Mouse (Mus musculus) MEL (cell line): Measurements from ENCODE around the gene Pacs1. TPM values are rescaled to one million over a fixed set of nuclear protein-coding genes. Genes with fewer than 3 reads are reported as not detected.

ENCODE experiments used
- DNase-seq: peaks from one replicate; pipeline ENCODE4 v3.0.0; 2011; ENCODE audit warnings: low read depth, low spot score
- H3K27ac ChIP-seq: 2 replicates; pipeline ENCODE4 v1.5.1; 2012; ENCODE audit warnings: low read depth, mild to moderate bottlenecking, control low read depth, low read length, moderate library complexity; ENCODE audit not compliant: control insufficient read depth
- H3K27me3 ChIP-seq, 2 experiments: fragments of 150-350 bp in 1 of 2; sonication (generic) in 1 of 2; 2 replicates each; pipeline ENCODE4 v1.6.1; 2012; ENCODE audit warnings: low read length in 2 of 2, mild to moderate bottlenecking in 2 of 2, improper control_type of control experiment in 1 of 2, moderate library complexity in 1 of 2; ENCODE audit not compliant: insufficient read depth in 2 of 2, control insufficient read depth in 1 of 2
- H3K36me3 ChIP-seq, 2 experiments: 2 replicates each; pipeline ENCODE4 v1.6.1; 2012 to 2014; ENCODE audit warnings: low read length in 2 of 2, improper control_type of control experiment in 1 of 2, inconsistent platforms in 1 of 2, mild to moderate bottlenecking in 1 of 2; ENCODE audit not compliant: insufficient read depth in 2 of 2, control insufficient read depth in 1 of 2
- H3K4me1 ChIP-seq, 2 experiments: fragments of 150-350 bp in 1 of 2; sonication (generic) in 1 of 2; 2 replicates each; pipeline ENCODE4 v1.6.1; 2012; ENCODE audit warnings: low read length in 2 of 2, improper control_type of control experiment in 1 of 2, mild to moderate bottlenecking in 1 of 2; ENCODE audit not compliant: insufficient read depth in 2 of 2, control insufficient read depth in 1 of 2
- H3K4me3 ChIP-seq, 2 experiments: fragments of 150-350 bp in 1 of 2; sonication (generic) in 1 of 2; 2 replicates each; pipeline ENCODE4 v1.5.1; 2012; ENCODE audit warnings: low read depth in 2 of 2, low read length in 2 of 2, mild to moderate bottlenecking in 2 of 2, moderate library complexity in 2 of 2, control low read depth in 1 of 2, improper control_type of control experiment in 1 of 2; ENCODE audit not compliant: control insufficient read depth in 1 of 2, insufficient read depth in 1 of 2
- H3K79me2 ChIP-seq: 2 replicates; pipeline ENCODE4 v1.6.1; 2012; ENCODE audit warnings: mild to moderate bottlenecking, low read length, moderate library complexity; ENCODE audit not compliant: control insufficient read depth, poor library complexity, insufficient read depth
- H3K9ac ChIP-seq: 2 replicates; pipeline ENCODE4 v1.6.1; 2012; ENCODE audit warnings: low read depth, mild to moderate bottlenecking, control low read depth, low read length, moderate library complexity; ENCODE audit not compliant: control insufficient read depth, poor library complexity, severe bottlenecking
- H3K9me3 ChIP-seq: fragments of 150-350 bp; sonication (generic); replicated peaks from 2 replicates; pipeline ENCODE4 v1.6.1; 2012; ENCODE audit warnings: mild to moderate bottlenecking, low read length, improper control_type of control experiment, moderate library complexity; ENCODE audit not compliant: insufficient read depth
- CHD1 ChIP-seq: IDR thresholded peaks from 2 replicates; pipeline ENCODE4 v1.6.1; 2012; ENCODE audit warnings: low read depth, mild to moderate bottlenecking, inconsistent platforms, low read length, improper control_type of control experiment
- CTCF ChIP-seq, 3 experiments: IDR thresholded peaks in 2 of 3; conservative IDR thresholded peaks in 1 of 3; 2 replicates each; pipeline ENCODE4 v1.5.1; 2011 to 2012; ENCODE audit warnings: low read length in 3 of 3, low read depth in 2 of 3, mild to moderate bottlenecking in 2 of 3, improper control_type of control experiment in 1 of 3, inconsistent platforms in 1 of 3, mixed read lengths in 1 of 3, moderate library complexity in 1 of 3; ENCODE audit not compliant: control insufficient read depth in 1 of 3, insufficient read depth in 1 of 3, poor library complexity in 1 of 3, severe bottlenecking in 1 of 3
- EP300 ChIP-seq, 2 experiments: IDR thresholded peaks; 2 replicates each; pipeline ENCODE4 v1.6.1; 2011; ENCODE audit warnings: improper control_type of control experiment in 2 of 2, low read length in 2 of 2, low read depth in 1 of 2, mild to moderate bottlenecking in 1 of 2
- GATA1 ChIP-seq: IDR thresholded peaks from 2 replicates; pipeline ENCODE4 v1.6.1; 2011; ENCODE audit warnings: low read depth, low read length, improper control_type of control experiment
- HCFC1 ChIP-seq: IDR thresholded peaks from 2 replicates; pipeline ENCODE4 v1.6.1; 2012; ENCODE audit warnings: low read depth, mild to moderate bottlenecking, inconsistent platforms, low read length, improper control_type of control experiment, moderate library complexity
- MAX ChIP-seq: IDR thresholded peaks from 2 replicates; pipeline ENCODE4 v1.6.1; 2011; ENCODE audit warnings: low read length, improper control_type of control experiment
- MXI1 ChIP-seq: IDR thresholded peaks from 2 replicates; pipeline ENCODE4 v1.6.1; 2011; ENCODE audit warnings: mild to moderate bottlenecking, low read depth, low read length, improper control_type of control experiment
- MYB ChIP-seq: IDR thresholded peaks from 2 replicates; pipeline ENCODE4 v1.6.1; 2011; ENCODE audit warnings: mild to moderate bottlenecking, low read depth, low read length, improper control_type of control experiment
- MYC ChIP-seq: IDR thresholded peaks from 2 replicates; pipeline ENCODE4 v1.6.1; 2011; ENCODE audit warnings: low read depth, mild to moderate bottlenecking, low read length, improper control_type of control experiment, moderate library complexity
- POLR2A ChIP-seq, 2 experiments: IDR thresholded peaks; 2 replicates each; pipeline ENCODE4 v1.6.1; 2011 to 2012; ENCODE audit warnings: low read length in 2 of 2, mild to moderate bottlenecking in 2 of 2, control low read depth in 1 of 2, improper control_type of control experiment in 1 of 2, low read depth in 1 of 2, moderate library complexity in 1 of 2; ENCODE audit not compliant: control insufficient read depth in 1 of 2, insufficient read depth in 1 of 2, poor library complexity in 1 of 2
- POLR2AphosphoS2 ChIP-seq: IDR thresholded peaks from 2 replicates; pipeline ENCODE4 v1.6.1; 2011; ENCODE audit warnings: low read length, improper control_type of control experiment
- RCOR1 ChIP-seq: IDR thresholded peaks from 2 replicates; pipeline ENCODE4 v1.6.1; 2012; ENCODE audit warnings: low read depth, mild to moderate bottlenecking, inconsistent platforms, low read length, improper control_type of control experiment
- SIN3A ChIP-seq: IDR thresholded peaks from 2 replicates; pipeline ENCODE4 v1.6.1; 2012; ENCODE audit warnings: low read length, improper control_type of control experiment, inconsistent platforms
- SMC3 ChIP-seq: IDR thresholded peaks from 2 replicates; pipeline ENCODE4 v1.6.1; 2011; ENCODE audit warnings: low read depth, low read length, improper control_type of control experiment
- ZMIZ1 ChIP-seq: IDR thresholded peaks from 2 replicates; pipeline ENCODE4 v1.6.1; 2012; ENCODE audit warnings: low read depth, mild to moderate bottlenecking, inconsistent platforms, low read length, improper control_type of control experiment, moderate library complexity
- polyA plus RNA-seq, 2 experiments: library from polyadenylated mRNA; stranded (reverse) in 1 of 2; unstranded in 1 of 2; fragments of >175 nt in 1 of 2; fragments of >200 nt in 1 of 2; gene quantifications; 2 replicates each; pipeline versions ENCODE4 v1.2.1 to v1.2.4; 2012; ENCODE audit warnings: low replicate concordance in 2 of 2, low read depth in 1 of 2; ENCODE audit not compliant: insufficient read length in 2 of 2, insufficient read depth in 1 of 2, missing spikeins in 1 of 2
- total RNA-seq: library from RNA; depleted of rRNA; stranded (reverse); fragments of 300-350 nt; gene quantifications from 2 replicates; pipeline ENCODE4 v1.2.3, GENCODE M21; 2012

The Pacs1 gene
- total and polyA plus RNA-seq, 3 experiments, result 5.7 to 19.9 TPM; not detected in 1

DNA sequence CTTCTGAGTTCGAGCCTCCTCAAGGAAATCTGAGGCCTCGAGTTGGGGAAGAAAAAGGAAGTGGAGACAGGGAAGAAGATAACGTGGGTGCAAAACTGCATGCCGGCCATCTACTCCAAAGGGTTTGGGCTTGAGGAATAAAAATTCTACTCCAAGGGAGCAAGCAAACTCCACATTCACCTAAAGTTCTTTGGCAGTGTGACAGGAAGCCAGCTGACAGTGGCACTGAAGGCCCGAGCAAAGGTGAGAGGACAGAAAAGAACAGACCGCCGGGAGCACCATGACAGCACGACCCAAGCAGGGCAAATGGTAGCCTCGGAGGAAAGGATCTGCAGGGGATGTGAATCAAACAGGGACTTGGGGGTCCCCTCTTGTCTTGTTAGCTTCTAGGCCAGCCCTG is 166.8 kb downstream of the Pacs1 start:
- H3K36me3 ChIP-seq, result peaks cover 1 to 6% of the 10 kb centered on the region in 2 experiments; a peak in 3 of 4 replicates
- H3K27ac ChIP-seq, result peak overlapping the region; percentile 90
- peaks cover 2 to 6% of the 10 kb centered on the region in 2 experiments; a peak in 3 of 4 replicates for H3K4me1 ChIP-seq

DNA sequence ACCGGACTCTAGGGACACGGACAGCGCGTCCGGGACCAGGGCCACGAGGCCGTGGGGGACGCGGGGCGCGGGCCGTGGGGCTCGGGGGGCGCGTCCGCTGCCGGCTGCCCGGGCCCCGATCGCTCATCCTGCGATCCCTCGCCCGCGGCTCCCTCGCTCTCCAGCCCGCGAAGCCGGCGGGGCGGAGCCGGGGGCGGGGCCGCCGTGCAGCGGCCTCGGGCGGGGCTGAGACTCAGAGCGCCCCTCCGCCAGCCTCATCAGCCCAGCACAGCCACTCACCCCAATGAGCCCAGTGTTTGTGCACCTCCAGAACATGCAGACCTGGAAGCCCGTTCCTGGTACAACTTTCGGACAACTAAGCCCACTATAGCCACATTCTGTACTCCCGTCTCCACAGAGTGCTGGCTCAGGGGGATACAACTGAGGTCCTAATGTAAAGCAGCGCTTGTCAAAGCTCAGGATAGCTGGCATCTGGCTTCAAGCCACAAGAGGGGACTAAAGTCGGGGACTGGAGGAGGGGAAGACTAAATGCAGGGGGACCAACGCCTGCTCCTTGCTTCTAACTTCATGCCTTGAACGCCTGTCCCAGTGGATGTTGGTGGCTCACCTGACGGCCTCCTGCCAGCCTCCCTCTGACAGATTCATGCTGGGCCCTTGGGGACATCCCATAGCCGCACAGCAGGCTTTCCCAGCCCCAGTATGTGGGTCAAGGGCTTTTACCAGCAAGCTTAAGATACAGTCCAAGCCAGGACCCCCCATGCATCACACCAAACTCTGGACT is 174.4 kb downstream of the Pacs1 start, which contains the start of gene Cnih2:
Cnih2 (minus strand) TSS at position 159 of the 781 bp plus-strand sequence.
- peak; percentile 61 for DNase-seq
- peak within 1 kb of the TSS in 1 of 2 experiments; percentile 3; a peak in 1 of 4 replicates for H3K4me3 ChIP-seq
- peak within 1 kb of the TSS; percentile 61 for H3K9ac ChIP-seq
- H3K36me3 ChIP-seq, result peaks cover 0 to 4% of the 10 kb centered on the region in 2 experiments; a peak in 2 of 4 replicates
- no peak within 1 kb of the TSS for H3K27ac ChIP-seq
- H3K79me2 ChIP-seq, result no peaks in the 10 kb centered on the region
- no peaks in the 10 kb centered on the region for H3K27me3 ChIP-seq
- H3K4me1 ChIP-seq, result peaks cover 0 to 12% of the 10 kb centered on the region in 2 experiments; a peak in 2 of 4 replicates
- no peaks in the 10 kb centered on the region for H3K9me3 ChIP-seq
- TF ChIP-seq POLR2A (IDR thresholded peaks at IDR 0.05; ENCODE audit: control insufficient read depth in 1 of 2, insufficient read depth in 1 of 2, low read depth in 1 of 2, low read length in 2 of 2, poor library complexity in 1 of 2) (peak in 1 of 2 experiments; percentile 21; a peak in 1 of 4 replicates), POLR2AphosphoS2 (peak; percentile 54; the same call in 1 of the 2 replicates), ZMIZ1 (0 out of 2 replicates have a peak, but pooled peaks have one; percentile 6), MYB (no peak)

More for the DNA sequence above, 166.8 kb downstream of the Pacs1 start:
- H3K27me3 ChIP-seq, result no peaks in the 10 kb centered on the region
- peaks cover 9% of the 10 kb centered on the region; the same call in 1 of the 2 replicates for H3K79me2 ChIP-seq
- H3K9ac ChIP-seq, result peak overlapping the region; percentile 96
- DNase-seq, result peak; percentile 64
- no peaks in the 10 kb centered on the region for H3K9me3 ChIP-seq
- TF ChIP-seq MXI1 (no peak; the same call in none of the 2 replicates), SMC3 (no peak), GATA1 (peak; percentile 34; the same call in 1 of the 2 replicates), POLR2A (IDR thresholded peaks at IDR 0.05; ENCODE audit: control insufficient read depth in 1 of 2, insufficient read depth in 1 of 2, low read depth in 1 of 2, low read length in 2 of 2, poor library complexity in 1 of 2) (no peak), CHD1 (no peak), HCFC1 (no peak), MYC (0 out of 2 replicates have a peak, but pooled peaks have one; percentile 22), RCOR1 (peak; percentile 67), CTCF (IDR thresholded peaks at IDR 0.05 in 2 of 3, conservative IDR thresholded peaks at IDR 0.05 in 1 of 3; ENCODE audit: control insufficient read depth in 1 of 3, insufficient read depth in 1 of 3, low read depth in 2 of 3, low read length in 3 of 3, poor library complexity in 1 of 3, severe bottlenecking in 1 of 3) (no peak), MAX (no peak; the same call in 1 of the 2 replicates), SIN3A (peak; percentile 38), EP300 (IDR thresholded peaks at IDR 0.05; ENCODE audit: low read depth in 1 of 2, low read length in 2 of 2) (no peak; a peak in 1 of 4 replicates)
- TF ChIP-seq, all 39 proteins: peak for 4
- peak overlapping the region; percentile 88 to 93 for H3K4me3 ChIP-seq
